Mouse (Mus musculus) liver, embryonic 14.5 days (tissue): Measurements from ENCODE around the gene Kcnma1.

Experiments
- CTCF ChIP-seq: IDR thresholded peaks from 2 replicates; pipeline ENCODE4 v1.5.1; 2016; ENCODE audit warnings: antibody characterized with exemption, low read depth, control low read depth
- EP300 ChIP-seq: IDR thresholded peaks from 2 replicates; pipeline ENCODE4 v1.6.1; 2016; ENCODE audit warnings: antibody characterized with exemption, low read depth

DNA sequence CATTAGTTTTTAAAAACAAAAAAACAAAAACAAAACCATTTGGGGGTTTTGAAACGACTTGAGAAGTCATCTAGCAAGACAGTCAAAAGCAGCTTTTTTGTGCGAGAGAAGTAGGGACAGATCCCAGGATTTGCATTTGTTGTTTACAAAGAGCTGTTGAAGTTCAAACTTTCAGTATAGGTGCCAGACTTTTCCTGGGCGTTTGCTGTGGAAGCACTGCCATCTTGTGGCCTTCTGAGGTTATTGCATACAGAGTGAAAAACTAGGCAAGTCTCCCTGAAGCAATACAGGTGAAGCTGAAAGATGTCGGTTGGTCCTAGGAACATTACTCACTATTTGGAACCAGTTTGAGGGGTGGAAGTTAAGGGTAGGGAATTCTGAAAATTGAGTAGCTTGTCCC, 484.6 kb downstream of the Kcnma1 start:
- TF ChIP-seq EP300 (no peak), CTCF (peak; percentile 73)
